ENCODE assay signal across 11 mouse cellular contexts in genomic region chr15:25019352-25019941, GRCm38 (mm10).
DNase-seq lines count a peak whose midpoint lies in the region; ATAC-seq and TF ChIP-seq lines count a peak whose summit lies in the region.
"Had no signal": no experiment of that assay in that cellular context is flagged by ENCODE, and none has a peak within 500 bp of the region (broad histone marks: within the 10 kb centered on the region; RNA-seq: fewer than 3 reads in every experiment).

No protein-coding gene starts in this region.

- no peaks in the 10 kb centered on the region for H3K27me3 ChIP-seq in forebrain, postnatal 0 days (ENCODE audit: insufficient read depth, low read length)
- H3K27me3 ChIP-seq in neural tube, embryonic 15.5 days (replicated peaks) = no peaks in the 10 kb centered on the region
- H3K27me3 ChIP-seq: embryonic facial prominence, embryonic 15.5 days; lung, embryonic 15.5 days had no signal

- no peaks in the 10 kb centered on the region for H3K9me3 ChIP-seq in forebrain, postnatal 0 days (ENCODE audit: low read length)
- H3K9me3 ChIP-seq in neural tube, embryonic 15.5 days (replicated peaks) = no peaks in the 10 kb centered on the region
- H3K9me3 ChIP-seq: embryonic facial prominence, embryonic 15.5 days; heart, embryonic 10.5 days; lung, embryonic 15.5 days had no signal

- peaks cover 12% of the 10 kb centered on the region for H3K4me1 ChIP-seq in forebrain, postnatal 0 days (ENCODE audit: insufficient read depth)
- H3K4me1 ChIP-seq in neural tube, embryonic 15.5 days = peaks cover 22% of the 10 kb centered on the region
- H3K4me1 ChIP-seq: embryonic facial prominence, embryonic 15.5 days; lung, embryonic 15.5 days had no signal

- peak overlapping the region; percentile 67 for H3K27ac ChIP-seq in forebrain, postnatal 0 days (ENCODE audit: low read depth, low read length)
- peak overlapping the region; percentile 76 for H3K27ac ChIP-seq in neural tube, embryonic 15.5 days (replicated peaks)
- H3K27ac ChIP-seq: embryonic facial prominence, embryonic 15.5 days; heart, embryonic 10.5 days; lung, embryonic 15.5 days had no signal

- ATAC-seq in forebrain, postnatal 0 days = peak; percentile 98
- ATAC-seq in neural tube, embryonic 15.5 days (ENCODE audit: low FRiP score) = peak; percentile 97
- ATAC-seq in megakaryocyte-erythroid progenitor cell, adult 5-6 weeks (replicated peaks; ENCODE audit: low FRiP score, low TSS enrichment, poor library complexity, severe bottlenecking) = no peak
- no peak for ATAC-seq in granulocyte monocyte progenitor cell, adult 5-6 weeks (replicated peaks; ENCODE audit: poor library complexity, severe bottlenecking)

- no peaks in the 10 kb centered on the region for H3K36me3 ChIP-seq in forebrain, postnatal 0 days (ENCODE audit: insufficient read depth)
- no peaks in the 10 kb centered on the region for H3K36me3 ChIP-seq in neural tube, embryonic 15.5 days
- H3K36me3 ChIP-seq: embryonic facial prominence, embryonic 15.5 days; heart, embryonic 10.5 days; lung, embryonic 15.5 days had no signal

- 0 out of 2 replicates have a peak overlapping the region, but pooled peaks have one; percentile 1 for H3K4me3 ChIP-seq in forebrain, postnatal 0 days (ENCODE audit: low read depth, low read length)
- H3K4me3 ChIP-seq in neural tube, embryonic 15.5 days (replicated peaks) = no peak overlapping the region
- H3K4me3 ChIP-seq: embryonic facial prominence, embryonic 15.5 days; heart, embryonic 10.5 days; lung, embryonic 15.5 days had no signal

- no peak for TF ChIP-seq CTCF in forebrain, postnatal 0 days (IDR thresholded peaks at IDR 0.05; ENCODE audit: low read depth)

- H3K4me2 ChIP-seq in forebrain, postnatal 0 days (ENCODE audit: low read depth) = peak overlapping the region; percentile 23
- peak overlapping the region; percentile 37 for H3K4me2 ChIP-seq in neural tube, embryonic 15.5 days
- H3K4me2 ChIP-seq: embryonic facial prominence, embryonic 15.5 days; lung, embryonic 15.5 days had no signal

- H3K9ac ChIP-seq in forebrain, postnatal 0 days = no peak overlapping the region
- no peak overlapping the region for H3K9ac ChIP-seq in neural tube, embryonic 15.5 days (replicated peaks)
- H3K9ac ChIP-seq: embryonic facial prominence, embryonic 15.5 days; lung, embryonic 15.5 days had no signal

- 37% methylated on average over 12 of the region's 12 CpGs for WGBS in forebrain, postnatal 0 days
- WGBS in neural tube, embryonic 15.5 days = 53% methylated on average over 12 of the region's 12 CpGs

- peak; percentile 45 for DNase-seq in left cerebral cortex, adult 11 months (ENCODE audit: low spot score)
- no peak for DNase-seq in left cerebral cortex, postnatal 36 days (ENCODE audit: low spot score in 2 of 2)
- DNase-seq in forebrain, postnatal 0 days = peak; percentile 80
- peak; percentile 21 to 44 for DNase-seq in left cerebral cortex, adult 18-20 months (ENCODE audit: low spot score in 2 of 2)
- no peak for DNase-seq in gastrocnemius, postnatal 4 days (ENCODE audit: low spot score in 2 of 2)

- intact Hi-C loops in left cerebral cortex, postnatal 36 days (cut with DNase I) = no loop called here

Comparison
In these comparisons a context has a peak if more than half of its experiments do, and no peak if none do; other contexts are left out.
1. DNase-seq: peak in left cerebral cortex, adult 11 months (single experiment), forebrain, postnatal 0 days (single experiment) and left cerebral cortex, adult 18-20 months (2 of 2); none in left cerebral cortex, postnatal 36 days (0 of 2) and gastrocnemius, postnatal 4 days (0 of 2).
2. ATAC-seq: peak in forebrain, postnatal 0 days (single experiment) and neural tube, embryonic 15.5 days (single experiment); none in megakaryocyte-erythroid progenitor cell, adult 5-6 weeks (single experiment) and granulocyte monocyte progenitor cell, adult 5-6 weeks (single experiment).